Mouse (Mus musculus) c-Kit-negative CD71-positive TER-119-positive erythroid progenitor cells, embryonic 14.5 days (primary cell): Measurements from ENCODE around the gene Gtf2ird1.
"Not testable (repeated sequence)": the region's sequence is repeated elsewhere in the genome, so short reads cannot be mapped to it uniquely, and the experiment has no call there.

ENCODE experiments used
- DNase-seq: peaks from one replicate; pipeline ENCODE4 v3.0.0-alpha.2; 2013; ENCODE audit warnings: low read depth, low spot score

Gene Gtf2ird1

DNA sequence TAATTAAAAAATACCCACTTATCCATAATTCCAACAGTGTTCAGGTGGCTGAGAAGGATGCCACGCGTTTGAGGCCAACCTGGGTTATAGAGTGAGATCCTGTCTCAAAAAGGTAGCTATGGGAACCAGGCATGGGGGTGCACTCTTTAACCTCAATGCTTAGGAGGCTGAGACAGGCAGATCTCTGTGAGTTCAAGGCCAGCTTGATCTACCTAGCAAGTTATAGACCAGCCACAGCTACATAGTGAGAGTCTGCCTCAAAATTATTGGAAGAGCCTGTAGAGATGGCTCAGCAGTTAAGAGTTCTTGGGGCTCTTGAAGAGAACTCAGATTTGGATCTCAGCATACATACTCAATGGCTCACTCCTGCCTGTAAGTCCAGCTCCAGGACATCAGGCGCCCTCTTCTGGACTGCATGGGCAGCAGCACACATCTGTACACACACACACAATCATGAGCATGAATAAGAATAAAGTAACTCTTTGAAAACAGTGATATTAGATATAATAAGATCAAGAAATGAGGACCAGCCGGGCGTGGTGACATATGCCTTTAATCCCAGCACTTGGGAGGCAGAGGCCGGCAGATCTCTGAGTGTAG lies 18.6 kb upstream of the Gtf2ird1 start:
- DNase-seq: no peak

DNA sequence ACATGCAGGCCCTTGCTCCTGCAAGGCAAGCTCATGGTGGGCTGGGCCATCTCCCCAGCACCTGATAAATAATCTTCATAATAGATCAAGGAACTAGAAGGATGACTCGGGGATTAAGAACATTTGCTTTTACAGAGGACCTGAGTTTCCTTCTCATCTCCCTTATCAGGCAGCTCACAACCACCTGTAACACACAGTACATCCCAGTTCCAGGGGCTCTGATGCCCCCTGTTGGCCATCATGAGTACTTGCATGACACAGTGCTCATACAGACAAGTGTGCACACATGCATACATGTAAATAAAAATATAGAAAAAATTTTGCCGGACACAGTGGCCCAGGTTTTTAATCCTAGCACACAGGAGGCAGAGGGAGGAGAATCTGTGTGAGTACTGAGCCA lies 17.4 kb upstream of the Gtf2ird1 start:
- no peak for DNase-seq

GRCm38 (mm10) chr5:134470538-134471169 lies 14.1 kb upstream of the Gtf2ird1 start:
- DNase-seq: no peak

DNA sequence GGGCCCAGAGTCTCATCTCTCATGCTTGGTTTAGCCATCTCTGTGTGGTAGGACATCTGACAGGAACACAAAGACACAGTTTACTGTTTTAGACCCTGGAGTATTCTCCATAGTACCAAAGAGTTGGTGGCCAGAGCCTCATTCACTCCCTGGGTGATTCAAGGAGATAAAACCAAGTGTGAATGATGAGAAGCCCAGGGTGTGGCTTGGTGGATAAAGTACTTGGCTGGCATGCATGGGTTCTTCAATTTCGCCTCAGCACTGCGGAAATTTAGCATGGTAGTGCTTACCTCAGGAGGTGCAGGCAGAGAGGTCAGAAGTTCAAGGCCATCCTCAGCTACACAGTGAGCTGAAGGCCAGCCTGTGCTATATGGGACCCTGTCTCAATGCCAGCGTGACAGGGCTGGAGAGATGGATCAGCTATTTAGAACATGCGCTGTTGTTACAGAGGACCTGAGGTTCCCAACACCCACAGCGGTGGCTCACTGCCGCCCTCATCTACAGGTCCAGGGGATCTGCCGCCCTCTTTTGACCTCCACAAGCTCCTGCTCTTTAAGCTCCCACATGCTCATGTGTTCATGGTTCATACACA lies 13.1 kb upstream of the Gtf2ird1 start:
- DNase-seq: no peak

GRCm38 (mm10) chr5:134468158-134468765 lies 11.7 kb upstream of the Gtf2ird1 start:
- no peak for DNase-seq

DNA sequence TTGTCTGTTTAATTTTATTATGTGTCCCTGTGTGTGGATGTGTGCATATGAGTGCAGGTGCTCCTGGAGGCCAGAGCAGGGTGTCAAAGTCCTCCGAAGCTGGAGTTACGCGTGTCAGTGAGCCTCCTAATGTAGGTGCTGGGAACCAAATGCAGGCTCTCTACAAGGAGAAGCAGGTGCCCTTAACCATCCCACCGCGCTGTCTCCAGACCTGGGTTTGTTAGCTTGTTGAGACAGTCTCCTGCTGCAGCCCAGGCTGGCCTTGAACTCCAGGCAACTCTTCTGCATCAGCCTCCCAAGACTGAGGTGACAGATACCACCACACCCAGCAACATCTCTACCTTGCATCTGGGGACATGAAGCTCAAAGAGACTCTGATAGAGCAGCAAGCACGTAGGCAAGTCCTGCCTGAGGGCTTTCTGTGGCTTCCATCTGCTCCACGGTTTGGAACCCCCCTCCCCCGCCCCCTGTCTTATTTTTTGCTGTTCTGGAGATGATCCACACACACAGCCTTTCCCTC lies 10.6 kb upstream of the Gtf2ird1 start:
- DNase-seq: no peak

DNA sequence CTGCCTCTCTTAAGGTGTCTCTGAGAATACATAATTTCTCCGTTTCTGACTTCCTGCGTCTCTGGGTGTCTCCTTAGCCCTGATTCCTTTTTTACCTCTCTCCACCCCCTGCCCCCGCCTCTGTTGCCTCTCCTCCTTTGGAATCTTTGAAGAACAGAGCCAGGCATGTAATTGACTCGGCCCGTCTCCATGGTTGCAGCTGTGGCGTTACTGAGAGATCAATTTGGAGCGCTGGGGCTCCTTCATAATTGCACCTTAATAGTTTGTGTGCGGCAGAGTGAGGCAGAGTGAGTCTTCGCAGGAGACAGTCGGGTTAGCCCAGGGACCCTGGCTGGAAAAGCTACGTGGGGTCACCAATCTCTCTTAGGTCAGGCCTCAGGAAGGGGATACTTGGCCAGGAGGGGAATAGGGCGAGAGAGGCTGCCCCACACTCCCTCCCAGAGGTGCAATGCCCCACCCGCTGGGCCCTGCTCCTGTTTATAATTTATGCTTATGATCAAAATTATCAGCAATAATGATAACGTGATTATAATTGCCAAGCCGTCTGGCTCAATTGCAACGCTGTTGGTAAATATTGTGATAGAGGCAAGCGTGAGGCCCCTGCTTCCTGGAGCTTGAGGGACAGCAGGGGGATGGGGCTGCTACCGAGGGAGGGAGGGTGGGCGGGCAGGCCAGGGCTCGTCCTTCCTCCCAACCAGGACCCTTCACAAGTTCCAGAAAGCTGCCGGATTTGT lies 9.9 kb upstream of the Gtf2ird1 start:
- DNase-seq: no peak

- no peak for DNase-seq
Measured at GRCm38 (mm10) chr5:134465197-134465596, 8.7 kb upstream of the Gtf2ird1 start.

DNA sequence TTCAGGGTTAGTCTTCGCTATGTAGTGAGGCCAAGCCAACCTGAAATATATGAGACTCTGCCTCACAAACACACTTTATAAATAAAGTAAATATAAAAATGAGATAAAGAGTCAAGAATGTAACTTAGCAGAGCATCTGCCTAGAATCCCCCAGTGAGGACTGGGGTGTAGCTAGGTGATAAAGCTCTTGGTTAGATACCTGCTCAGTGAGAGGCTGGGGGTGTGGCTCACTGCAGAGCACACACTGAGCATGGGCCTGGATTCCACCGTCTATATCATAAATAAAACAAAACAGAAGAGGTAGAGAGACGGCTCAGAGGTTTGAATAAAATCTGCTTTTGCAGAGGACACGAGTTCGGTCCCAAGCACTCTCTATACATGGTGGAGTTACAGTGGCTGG lies 7.7 kb upstream of the Gtf2ird1 start:
- DNase-seq: no peak

GRCm38 (mm10) chr5:134462731-134463130 lies 6.2 kb upstream of the Gtf2ird1 start:
- no peak for DNase-seq

- no peak for DNase-seq
Measured at GRCm38 (mm10) chr5:134462316-134462715, 5.8 kb upstream of the Gtf2ird1 start.

- no peak for DNase-seq
Measured at GRCm38 (mm10) chr5:134460546-134460945, 4.0 kb upstream of the Gtf2ird1 start.

- no peak for DNase-seq
Measured at GRCm38 (mm10) chr5:134459096-134459495, 2.6 kb upstream of the Gtf2ird1 start.

GRCm38 (mm10) chr5:134458416-134458815 lies 1.9 kb upstream of the Gtf2ird1 start:
- DNase-seq: no peak

DNA sequence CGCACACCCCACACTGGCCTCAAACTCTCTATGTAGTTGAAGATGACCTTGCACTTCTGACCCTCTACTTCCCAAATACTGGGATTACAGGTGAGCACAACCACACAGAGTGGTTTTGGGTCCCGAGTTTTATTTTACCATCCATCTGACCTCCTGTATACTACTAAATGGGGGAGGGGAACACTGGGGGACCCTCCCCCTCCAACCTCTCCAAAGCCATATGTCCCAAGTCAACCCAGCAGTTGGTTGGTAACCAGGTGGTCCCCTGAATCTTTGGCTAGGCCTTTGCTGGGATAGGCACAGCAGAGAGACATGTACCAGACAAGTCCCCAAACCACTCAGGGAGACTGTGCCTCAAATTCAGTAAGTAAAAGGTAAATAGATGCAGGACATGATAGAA lies 855 bp upstream of the Gtf2ird1 start:
- no peak for DNase-seq

GRCm38 (mm10) chr5:134455914-134456423 lies 547 bp downstream of the Gtf2ird1 start:
- DNase-seq: no peak

DNA sequence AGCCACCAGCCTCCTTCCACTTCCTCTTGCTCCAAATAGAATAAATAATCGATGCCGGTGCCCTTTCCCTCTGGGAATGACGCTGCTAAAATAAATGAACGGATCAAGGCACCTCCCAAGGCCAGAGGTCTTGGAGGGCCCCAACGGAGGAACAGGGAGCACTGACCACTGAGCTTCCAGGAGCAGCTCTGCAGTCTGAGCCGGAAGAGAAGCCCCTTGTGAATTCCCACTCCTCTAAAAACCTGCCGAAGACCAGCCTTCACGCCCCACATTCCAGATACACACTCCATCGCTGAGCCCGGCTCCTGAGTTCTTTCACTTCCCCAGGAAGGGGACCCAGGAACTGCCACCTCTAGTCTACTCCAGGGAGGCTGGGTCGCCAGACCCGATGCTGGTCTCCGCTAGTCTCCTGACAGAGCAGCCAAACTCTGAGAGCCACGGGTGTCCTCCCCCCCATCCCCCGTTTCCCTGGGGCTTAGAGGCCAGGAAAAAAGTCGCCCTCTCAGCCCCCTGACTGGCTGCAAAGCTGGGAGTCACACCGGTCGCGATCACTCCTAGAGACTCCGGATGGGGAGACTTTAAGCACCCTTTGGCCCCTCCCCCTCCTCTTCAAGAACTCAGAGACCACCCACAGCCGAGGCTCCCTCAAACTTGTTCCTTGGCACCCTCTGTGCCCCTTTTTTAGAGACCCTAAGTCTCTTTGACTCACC lies 1.2 kb downstream of the Gtf2ird1 start:
- no peak for DNase-seq

DNA sequence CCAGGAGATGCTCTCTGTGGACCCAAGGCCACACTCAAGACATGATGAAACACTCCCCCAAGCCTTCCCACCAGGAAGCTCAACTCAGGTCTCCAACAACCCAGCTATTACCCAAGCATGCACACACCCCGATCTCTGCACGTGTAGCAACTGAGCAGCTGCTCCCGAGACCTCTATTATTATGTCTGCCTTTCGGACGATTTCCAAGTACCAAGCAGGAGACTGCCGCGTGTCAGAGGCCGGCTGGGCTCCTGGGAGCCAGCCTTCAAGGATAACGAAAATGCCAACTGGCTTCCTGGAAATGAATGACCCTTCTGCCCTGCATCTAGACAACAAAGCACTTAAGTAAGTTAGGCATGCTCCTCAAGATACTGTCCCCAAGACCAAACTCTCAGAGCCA lies 2.1 kb downstream of the Gtf2ird1 start:
- DNase-seq: no peak

- DNase-seq: no peak
Measured at GRCm38 (mm10) chr5:134453577-134453976, 2.9 kb downstream of the Gtf2ird1 start.

DNA sequence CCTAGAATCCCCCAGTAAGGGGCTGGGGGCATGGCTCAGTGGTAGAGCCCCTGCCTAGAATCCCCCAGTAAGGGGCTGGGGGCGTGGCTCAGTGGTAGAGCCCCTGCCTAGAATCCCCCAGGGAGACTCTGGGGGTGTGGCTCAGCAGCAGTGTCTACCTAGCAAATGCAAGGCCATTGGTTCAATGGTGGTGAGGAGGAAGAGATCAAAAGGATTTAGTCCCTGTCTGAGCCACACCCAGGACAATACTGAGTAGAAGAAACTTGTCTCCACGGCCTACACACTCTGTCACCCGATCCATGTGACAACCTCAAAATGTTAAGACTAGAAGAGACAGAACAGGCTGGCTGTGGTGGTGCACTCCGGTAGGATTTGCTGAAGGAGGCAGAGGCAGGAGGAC lies 9.8 kb downstream of the Gtf2ird1 start:
- not testable (repeated sequence) for DNase-seq

DNA sequence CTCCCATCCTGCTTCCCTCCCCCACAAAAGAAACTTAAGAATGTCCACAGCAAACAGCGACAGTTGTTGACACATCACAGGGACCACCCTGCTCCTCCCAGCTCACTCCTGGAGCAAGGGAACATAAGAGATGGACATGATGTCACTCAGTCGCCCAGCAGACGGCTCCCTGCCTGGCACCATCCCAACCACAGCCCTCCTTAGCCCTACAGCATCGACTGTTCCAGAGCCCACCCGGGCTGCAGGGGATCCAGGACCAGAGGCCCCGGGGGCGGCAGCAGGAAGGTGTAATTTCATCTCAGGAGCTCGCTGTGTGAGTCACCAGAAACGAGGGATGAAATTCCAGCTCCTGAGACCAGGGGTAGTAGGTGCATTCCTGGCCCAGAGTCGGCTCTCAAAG lies 10.6 kb downstream of the Gtf2ird1 start:
- DNase-seq: no peak
